Mouse (Mus musculus): ENCODE measurements around the gene Gm44973.
A peak's percentile ranks its signal among the peaks of the same experiment; 100 is the strongest.
"Not testable (repeated sequence)": the region's sequence is repeated elsewhere in the genome, so short reads cannot be mapped to it uniquely, and the experiment has no call there.

The Gm44973 gene

GRCm38 (mm10) chr7:5017352-5017751, 2.1 kb downstream of the Gm44973 start:
- DNase-seq: no peak

DNA sequence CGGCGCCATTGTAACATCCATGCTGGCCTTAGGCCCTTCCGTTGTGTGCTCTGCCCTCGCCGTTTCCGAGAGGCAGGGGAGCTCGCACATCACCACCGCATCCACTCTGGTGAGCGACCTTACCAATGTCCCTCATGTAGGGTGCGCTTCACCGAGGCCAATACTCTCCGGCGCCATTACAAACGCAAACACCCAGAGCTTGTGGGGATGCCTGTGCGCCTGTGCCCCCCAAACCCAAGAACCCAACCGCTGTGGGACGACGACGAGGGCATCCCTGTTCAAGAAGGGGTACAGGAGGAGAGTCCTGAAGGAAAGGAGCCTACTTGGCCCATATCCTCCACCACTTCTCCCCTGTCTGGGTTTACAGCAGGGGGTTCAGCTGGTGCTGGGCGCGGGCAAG, 2.6 kb downstream of the Gm44973 start:
- DNase-seq: no peak

DNA sequence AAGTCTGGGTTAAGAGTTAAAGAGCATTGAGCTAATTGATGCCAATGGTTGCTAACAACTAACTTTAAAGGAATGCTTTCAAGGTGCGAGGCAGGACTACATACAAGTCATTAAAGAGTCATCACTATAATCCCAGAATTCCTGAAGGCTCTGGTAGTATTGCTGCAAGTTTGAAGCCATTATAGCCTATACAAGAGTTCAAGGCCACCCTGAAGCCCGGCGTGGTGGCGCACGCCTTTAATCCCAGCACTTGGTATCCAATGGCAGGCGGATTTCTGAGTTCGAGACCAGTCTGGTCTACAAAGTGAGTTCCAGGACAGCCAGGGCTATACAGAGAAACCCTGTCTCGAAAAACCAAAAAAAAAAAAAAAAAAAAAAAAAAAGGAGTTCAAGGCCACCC, 4.3 kb downstream of the Gm44973 start:
- not testable (repeated sequence) for DNase-seq

DNA sequence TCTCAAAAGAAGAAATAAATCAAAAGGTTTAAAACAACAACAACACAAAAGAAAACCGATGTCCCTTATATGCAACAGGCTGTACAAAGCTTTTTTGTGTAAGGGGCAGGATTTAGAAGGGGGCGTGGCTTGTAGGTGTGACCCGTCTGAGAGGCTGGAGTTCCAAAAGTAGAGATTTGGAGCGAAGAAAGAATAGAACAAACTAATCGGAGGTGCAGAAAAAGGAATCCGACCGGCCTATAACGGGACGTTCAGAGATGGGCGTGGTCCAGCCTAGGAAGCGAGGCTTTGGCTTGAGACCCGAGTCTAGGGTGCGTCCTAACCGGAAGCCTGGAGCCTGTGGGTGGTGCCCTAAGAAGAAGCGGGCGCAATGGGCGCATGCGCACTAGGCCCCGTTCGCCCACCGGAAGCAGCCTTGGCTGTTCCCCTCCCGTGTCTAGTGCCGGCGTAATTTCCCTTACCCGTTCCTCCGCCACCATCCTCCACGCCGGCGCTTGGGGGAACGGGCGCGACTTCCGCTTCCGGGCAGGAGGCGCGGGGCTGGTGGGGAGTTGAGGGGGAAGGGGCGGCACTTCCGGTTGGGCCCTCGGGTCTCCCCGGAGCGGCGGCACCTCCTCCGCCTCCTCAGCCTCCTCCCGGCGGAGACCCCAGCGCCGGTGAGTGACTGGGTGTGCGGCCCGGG, 4.8 kb downstream of the Gm44973 start, which contains the start of the genes Zfp865 and Ccdc106:
Gene Zfp865 (plus strand): TSS at position 377 of the 682 bp plus-strand sequence.
Gene Ccdc106 (plus strand): TSS at position 554 of the 682 bp plus-strand sequence.
- DNase-seq: peak; percentile 99

DNA sequence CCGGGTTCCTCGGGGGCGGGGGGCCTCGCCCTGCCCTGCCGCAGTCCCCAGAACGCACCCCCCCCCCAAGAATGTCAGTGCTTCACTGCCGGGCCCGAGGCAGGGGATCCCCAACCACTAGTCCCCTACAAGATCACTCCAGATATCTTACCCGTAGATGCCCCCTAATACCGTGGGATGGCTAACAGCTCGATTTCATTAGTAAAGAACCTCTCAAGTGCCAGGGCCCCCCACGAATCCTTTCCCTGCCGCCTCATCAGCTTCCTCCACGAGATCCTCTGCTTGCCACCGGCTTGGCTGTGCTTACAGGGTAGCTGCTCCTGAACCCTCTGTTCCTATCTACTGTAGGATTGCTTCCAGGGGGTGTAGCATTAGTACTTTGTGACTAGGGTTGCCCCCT, 5.4 kb downstream of the Gm44973 start:
- DNase-seq: no peak

DNA sequence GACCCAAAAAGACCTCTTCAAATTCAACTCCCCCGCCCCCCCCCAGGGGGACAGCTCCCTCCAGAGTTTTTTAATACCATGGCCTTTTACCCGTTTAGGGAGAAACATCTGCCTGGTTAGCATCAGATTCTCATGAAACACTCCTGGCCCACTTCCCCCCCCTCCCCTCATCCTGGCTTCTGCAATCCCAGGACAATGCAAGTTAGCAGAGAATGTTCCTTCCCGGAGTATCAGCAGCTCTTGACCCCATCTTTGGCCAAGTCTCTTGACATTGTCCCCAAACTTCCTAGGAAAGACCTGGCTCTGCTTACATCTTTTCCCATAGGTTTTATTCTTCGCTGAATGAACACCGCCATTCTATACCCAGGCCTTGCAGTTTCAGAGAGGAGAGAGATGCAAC, 5.9 kb downstream of the Gm44973 start:
- DNase-seq: no peak

DNA sequence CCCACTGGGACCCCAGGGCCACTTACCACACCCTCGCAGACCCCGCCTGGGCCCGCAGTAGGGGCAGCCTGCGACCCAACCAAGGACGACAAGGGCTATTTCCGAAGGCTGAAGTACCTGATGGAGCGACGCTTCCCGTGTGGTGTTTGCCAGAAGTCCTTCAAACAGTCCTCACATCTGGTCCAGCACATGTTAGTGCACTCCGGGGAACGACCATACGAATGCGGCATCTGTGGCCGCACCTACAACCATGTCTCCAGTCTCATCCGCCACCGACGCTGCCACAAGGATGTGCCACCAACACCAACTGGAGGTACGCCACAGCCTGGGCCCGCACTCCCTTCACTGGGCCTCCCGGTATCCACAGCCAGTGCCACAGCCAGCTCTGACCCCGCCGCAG, 14.2 kb downstream of the Gm44973 start:
- DNase-seq: no peak

DNA sequence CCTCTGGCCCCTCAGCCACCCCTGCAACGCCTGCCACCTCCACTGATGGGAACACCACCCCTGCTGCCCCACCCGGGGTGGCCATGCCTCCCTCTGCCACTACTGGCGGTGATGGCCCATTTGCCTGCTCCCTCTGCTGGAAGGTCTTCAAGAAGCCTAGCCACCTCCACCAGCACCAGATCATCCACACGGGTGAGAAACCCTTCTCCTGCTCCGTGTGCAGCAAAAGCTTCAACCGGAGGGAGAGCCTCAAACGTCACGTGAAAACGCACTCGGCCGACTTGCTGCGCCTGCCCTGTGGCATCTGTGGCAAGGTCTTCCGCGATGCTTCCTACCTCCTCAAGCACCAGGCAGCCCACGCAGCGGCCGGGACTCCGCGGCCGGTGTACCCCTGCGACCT, 14.7 kb downstream of the Gm44973 start:
- DNase-seq: no peak

GRCm38 (mm10) chr7:5030554-5031275, 15.4 kb downstream of the Gm44973 start:
- no peak for DNase-seq

DNA sequence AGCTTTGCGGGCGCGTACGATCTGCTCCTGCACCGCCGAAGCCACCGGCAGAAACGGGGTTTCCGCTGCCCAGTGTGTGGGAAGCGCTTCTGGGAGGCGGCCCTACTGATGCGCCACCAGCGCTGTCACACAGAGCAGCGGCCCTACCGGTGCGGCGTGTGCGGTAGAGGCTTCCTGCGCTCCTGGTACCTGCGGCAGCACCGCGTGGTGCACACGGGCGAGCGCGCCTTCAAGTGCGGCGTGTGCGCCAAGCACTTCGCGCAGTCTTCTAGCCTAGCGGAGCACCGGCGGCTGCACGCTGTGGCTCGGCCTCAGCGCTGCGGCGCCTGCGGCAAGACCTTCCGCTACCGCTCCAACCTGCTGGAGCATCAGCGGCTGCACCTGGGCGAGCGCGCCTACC, 16.2 kb downstream of the Gm44973 start:
- DNase-seq: no peak

DNA sequence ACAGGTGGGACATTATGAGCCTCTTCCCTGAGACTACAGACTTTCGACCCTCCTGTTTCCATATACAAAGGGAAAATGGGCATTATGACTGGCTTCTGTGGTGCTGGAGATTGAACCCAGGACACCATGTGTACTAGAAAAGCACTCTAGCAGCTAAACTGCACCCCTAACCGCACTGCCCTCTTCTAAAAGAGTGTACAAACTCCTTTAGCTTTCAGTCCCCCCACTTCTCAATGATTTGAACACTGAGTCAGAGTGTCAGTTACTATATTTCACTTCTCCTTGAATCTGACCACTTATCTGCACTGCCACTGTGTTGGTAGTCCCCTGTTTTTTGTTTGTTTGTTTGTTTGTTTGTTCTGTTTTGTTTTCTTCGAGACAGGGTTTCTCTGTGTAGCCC, 18.5 kb downstream of the Gm44973 start, which contains the start of gene 4632433K11Rik:
Gene 4632433K11Rik (plus strand): TSS at position 301 of the 400 bp plus-strand sequence.
- DNase-seq: no peak

GRCm38 (mm10) chr7:5035628-5036027, 20.3 kb downstream of the Gm44973 start:
- DNase-seq: no peak

DNA sequence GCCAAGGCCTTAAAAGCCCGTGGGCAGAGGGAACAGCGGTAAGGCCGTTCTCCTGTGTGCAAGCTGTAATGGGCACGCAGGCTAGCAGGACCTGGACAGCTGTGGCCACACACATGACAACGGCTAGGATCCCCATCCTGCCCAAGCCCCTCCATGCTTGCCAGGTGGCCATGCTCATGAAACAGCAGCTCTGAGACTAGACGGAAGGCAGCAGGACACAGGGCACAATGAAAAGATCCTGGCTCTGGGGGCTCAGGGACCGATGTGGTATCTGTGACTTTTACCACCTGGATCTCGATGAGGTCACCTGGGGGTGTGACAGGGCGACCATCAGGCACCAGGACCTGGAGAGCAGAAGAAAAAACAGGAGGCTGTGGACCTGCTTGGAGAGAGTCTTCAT, 20.8 kb downstream of the Gm44973 start:
- no peak for DNase-seq

DNA sequence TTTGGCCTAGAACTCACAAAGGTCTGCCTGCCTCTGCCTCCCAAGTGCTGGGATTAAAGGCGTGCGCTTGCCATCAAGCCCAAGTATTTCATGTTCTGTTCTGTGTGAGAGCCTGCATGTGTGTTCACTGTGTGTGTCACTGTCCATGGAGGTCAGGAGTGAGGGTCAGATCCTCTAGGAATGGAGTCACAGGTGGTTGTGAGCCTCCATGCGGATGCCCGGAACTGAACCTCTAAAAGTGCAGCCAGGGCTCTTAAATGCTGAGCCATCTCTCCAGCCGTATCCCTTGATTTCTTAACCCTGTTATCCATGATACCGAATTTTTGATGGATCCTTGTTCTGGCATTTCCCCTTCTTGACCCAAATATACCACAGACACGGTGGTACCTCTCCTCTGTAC, 21.7 kb downstream of the Gm44973 start:
- DNase-seq: no peak

DNA sequence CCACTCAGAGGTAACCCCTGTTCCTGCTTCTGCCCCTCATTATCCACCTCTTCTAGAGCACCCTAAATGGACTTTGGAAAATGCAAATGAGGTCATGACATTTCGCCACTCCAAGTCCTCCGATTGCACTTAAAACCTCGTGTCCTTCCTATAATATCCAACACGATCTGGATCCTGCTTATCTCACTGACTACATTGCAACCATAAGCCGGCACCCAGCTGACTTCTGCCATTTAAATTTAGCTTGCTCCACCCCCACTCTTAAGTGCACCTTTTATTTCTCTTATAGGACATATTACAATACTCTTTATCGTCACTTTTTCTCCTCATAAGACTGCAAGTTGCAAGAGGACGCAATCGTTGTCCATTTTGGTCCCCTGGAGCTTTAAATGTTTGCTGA, 22.2 kb downstream of the Gm44973 start:
- no peak for DNase-seq

DNA sequence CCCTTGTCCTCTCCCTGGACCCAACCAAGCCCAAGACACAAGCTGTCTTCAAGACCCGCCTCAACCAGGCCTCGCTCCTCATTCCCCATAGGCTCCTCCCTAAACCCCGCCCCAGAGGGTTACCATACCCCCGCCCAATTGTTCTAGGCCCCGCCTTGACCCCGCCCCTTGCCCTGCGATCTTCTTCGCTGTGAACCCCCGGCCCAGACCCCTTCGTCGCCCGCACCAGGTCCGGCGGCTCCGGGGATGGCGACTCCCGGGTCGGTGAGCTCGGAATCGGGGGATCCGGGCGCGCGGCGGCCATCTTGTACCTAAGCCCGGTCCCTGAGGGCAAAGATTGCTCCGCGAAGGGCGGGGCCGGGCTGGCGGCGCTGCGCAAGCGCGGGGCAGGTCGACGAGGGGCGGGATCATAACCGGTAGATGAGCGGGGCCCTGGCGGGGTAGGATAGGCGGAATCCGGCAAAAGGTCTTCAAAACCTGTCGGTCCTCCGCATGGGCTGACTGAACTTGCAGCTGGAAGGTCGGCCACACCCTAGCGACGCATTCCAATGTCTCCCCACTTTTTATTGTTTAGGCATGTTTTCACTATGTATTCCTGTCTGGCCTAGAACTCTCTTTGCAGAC, 22.9 kb downstream of the Gm44973 start, which contains the start of gene Zfp784:
Gene Zfp784 (minus strand): TSS at position 338 of the 624 bp plus-strand sequence.
- peak; percentile 94 for DNase-seq

DNA sequence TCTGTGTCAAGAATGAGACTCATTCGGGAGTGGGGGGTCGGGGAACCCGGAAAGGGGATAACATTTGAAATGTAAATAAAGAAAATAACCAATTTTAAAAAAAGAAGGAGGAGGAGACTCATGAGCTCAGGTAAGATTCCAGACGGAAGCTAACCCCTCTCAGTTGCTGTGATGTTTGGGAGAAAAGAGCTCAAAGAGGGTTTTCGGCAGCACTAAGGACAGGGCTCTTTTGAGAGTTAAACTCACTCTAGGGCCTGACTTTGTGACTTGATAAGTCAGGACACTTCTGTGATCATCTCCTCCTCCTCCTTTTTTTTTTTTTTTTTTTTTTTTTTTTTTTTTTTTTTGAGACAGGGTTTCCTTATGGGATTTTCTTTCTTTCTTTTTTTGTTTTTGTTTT, 23.6 kb downstream of the Gm44973 start:
- DNase-seq: no peak

- no peak for DNase-seq
Measured at GRCm38 (mm10) chr7:5044981-5045380, 29.7 kb downstream of the Gm44973 start.

DNA sequence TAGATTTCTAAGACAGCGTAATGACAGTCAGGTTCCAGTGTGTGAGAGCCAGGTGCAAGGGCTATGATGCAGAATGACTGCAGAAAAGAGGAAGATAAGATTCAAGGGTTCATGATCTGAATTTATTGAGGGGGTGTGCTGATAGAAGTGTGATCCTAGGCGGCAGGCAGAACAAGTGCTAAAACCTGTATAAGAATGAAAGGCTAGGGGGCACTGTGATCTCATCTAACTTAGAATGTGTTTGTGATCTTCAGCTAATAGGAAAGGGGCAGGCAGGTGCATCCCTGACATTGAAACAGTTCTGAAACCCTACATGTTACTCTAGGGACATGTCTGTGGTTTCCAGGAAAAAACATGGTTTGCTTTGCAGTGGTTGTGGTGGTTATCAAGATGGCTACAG, 30.8 kb downstream of the Gm44973 start:
- no peak for DNase-seq

GRCm38 (mm10) chr7:5047313-5047712, 32.0 kb downstream of the Gm44973 start:
- peak; percentile 48 for DNase-seq

DNA sequence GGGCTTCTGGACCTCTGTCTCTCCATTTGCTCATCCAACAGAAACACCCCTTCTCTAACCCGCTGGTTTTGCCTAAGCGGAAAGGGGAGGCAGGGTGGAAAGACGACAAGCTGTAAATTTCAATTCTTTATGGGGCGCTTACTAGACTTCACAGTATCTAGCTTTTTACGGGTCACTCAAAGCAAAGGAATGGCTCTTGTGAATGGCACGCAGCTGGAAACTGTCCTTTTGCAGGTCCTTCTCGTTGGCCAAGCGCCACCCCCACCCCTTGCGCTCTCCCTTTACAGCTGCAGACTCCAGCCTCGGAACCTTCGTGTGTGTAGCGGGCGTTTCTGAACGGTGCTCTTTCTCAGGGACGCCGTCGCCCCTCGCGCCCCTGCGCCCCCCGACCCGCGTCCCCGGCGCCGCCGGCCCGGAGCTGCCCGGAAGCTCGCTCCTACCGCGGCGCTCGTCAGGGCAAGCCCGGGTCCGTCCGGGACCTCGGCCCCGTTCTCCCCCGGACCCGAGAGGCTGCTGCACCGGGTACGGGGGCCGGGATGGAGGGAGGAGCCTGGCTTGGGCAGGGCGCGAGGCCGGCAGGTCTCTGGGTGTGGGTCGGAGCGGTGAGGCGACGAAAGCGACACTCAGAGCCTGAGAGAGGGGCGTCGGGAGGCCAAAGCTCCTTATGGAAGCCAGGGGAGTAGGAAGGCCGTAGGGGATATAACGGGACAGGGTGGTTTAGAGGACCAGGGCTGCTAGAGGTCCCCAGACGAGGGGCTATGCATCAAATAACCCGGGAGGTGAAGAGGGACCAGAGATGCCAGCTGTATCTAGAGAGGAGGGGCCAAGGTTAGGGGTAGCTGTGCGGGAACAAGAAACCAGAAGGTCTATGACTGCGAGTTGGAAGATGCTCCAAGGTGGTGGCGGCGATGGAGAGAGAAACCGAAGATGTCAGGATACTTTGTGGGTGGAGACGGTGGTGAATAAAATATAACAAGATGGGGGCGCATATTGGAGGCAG, 36.2 kb downstream of the Gm44973 start, which contains the start of gene Zfp580:
Gene Zfp580 (plus strand): TSS at position 346 of the 1,000 bp plus-strand sequence.
- DNase-seq: peak; percentile 86

- DNase-seq: no peak
Measured at GRCm38 (mm10) chr7:5052438-5052837, 37.1 kb downstream of the Gm44973 start.

Measured in embryo, embryonic 11 days (tissue).